Mouse (Mus musculus) adrenal gland, postnatal 10 days (tissue): Measurements from ENCODE around the gene Zfp612. TPM values are rescaled to one million over a fixed set of nuclear protein-coding genes. Genes with fewer than 3 reads are reported as not detected.
"Not testable (repeated sequence)": the region's sequence is repeated elsewhere in the genome, so short reads cannot be mapped to it uniquely, and the experiment has no call there.

Experiments
- DNase-seq: peaks from one replicate; pipeline ENCODE4 v3.0.0; 2021; ENCODE audit warnings: mixed read lengths
- long read RNA-seq, 2 experiments: library from polyadenylated mRNA; stranded (forward); transcript quantifications; one replicate each; pipeline ENCODE4 v2.0.0; 2021
- total RNA-seq, 2 experiments: library from RNA; stranded (reverse); gene quantifications; 2 replicates each; pipeline ENCODE4 v1.2.3; 2021

Gene Zfp612
- total RNA-seq, result 1 to 10 TPM; 6.4 to 6.7 TPM
- long read RNA-seq, experiment 1, full-length matches to known transcripts, result 6 of 11 reads
- long read RNA-seq, experiment 1, partial matches to known transcripts, result 0 of 11 reads
- long read RNA-seq, experiment 1, other reads (novel, unspliced or antisense), result 5 of 11 reads
- long read RNA-seq, experiment 2, partial matches to known transcripts, result 0 of 5 reads
- long read RNA-seq, experiment 2, other reads (novel, unspliced or antisense), result 1 of 5 reads

GRCm38 (mm10) chr8:110079282-110080221 is at the start of gene Zfp612:
TSS of gene Zfp612 (plus strand) at chr8:110079746.
- DNase-seq, result peak; percentile 83

GRCm38 (mm10) chr8:110033771-110034170 is 45.8 kb upstream of the Zfp612 start:
- not testable (repeated sequence) for DNase-seq

- no peak for DNase-seq
Measured at GRCm38 (mm10) chr8:110034331-110034730, 45.2 kb upstream of the Zfp612 start.

GRCm38 (mm10) chr8:110036156-110036555 is 43.4 kb upstream of the Zfp612 start:
- DNase-seq, result peak; percentile 28

GRCm38 (mm10) chr8:110039216-110039615 is 40.3 kb upstream of the Zfp612 start:
- DNase-seq, result no peak

- DNase-seq, result no peak
Measured at GRCm38 (mm10) chr8:110039659-110040058, 39.9 kb upstream of the Zfp612 start, which contains the start of gene Chst4. TSS of gene Chst4 (minus strand) at chr8:110039740.

- no peak for DNase-seq
Measured at GRCm38 (mm10) chr8:110040509-110040908, 39.0 kb upstream of the Zfp612 start.

GRCm38 (mm10) chr8:110051208-110051607 is 28.3 kb upstream of the Zfp612 start:
- DNase-seq, result no peak

GRCm38 (mm10) chr8:110058207-110058606 is 21.3 kb upstream of the Zfp612 start:
- no peak for DNase-seq

GRCm38 (mm10) chr8:110064161-110064560 is 15.4 kb upstream of the Zfp612 start:
- DNase-seq, result no peak

- DNase-seq, result no peak
Measured at GRCm38 (mm10) chr8:110064606-110065365, 14.8 kb upstream of the Zfp612 start.

- no peak for DNase-seq
Measured at GRCm38 (mm10) chr8:110065676-110066075, 13.9 kb upstream of the Zfp612 start.

GRCm38 (mm10) chr8:110069706-110070105 is 9.8 kb upstream of the Zfp612 start:
- DNase-seq, result no peak

- DNase-seq, result peak; percentile 78
Measured at GRCm38 (mm10) chr8:110071600-110071999, 7.9 kb upstream of the Zfp612 start.

- no peak for DNase-seq
Measured at GRCm38 (mm10) chr8:110074496-110074895, 5.0 kb upstream of the Zfp612 start.

GRCm38 (mm10) chr8:110082416-110083105 is 3.0 kb downstream of the Zfp612 start:
- no peak for DNase-seq

GRCm38 (mm10) chr8:110091869-110092268 is 12.3 kb downstream of the Zfp612 start:
- DNase-seq, result peak; percentile 30

- no peak for DNase-seq
Measured at GRCm38 (mm10) chr8:110100907-110101306, 21.4 kb downstream of the Zfp612 start, which contains the start of gene Gm21964. TSS of gene Gm21964 (plus strand) at chr8:110101207.

- DNase-seq, result no peak
Measured at GRCm38 (mm10) chr8:110101676-110102075, 22.1 kb downstream of the Zfp612 start.

GRCm38 (mm10) chr8:110102653-110103052 is 23.1 kb downstream of the Zfp612 start, which contains the start of gene Gm17720:
TSS of gene Gm17720 (minus strand) at chr8:110102753.
- DNase-seq, result no peak

- DNase-seq, result peak; percentile 47
Measured at GRCm38 (mm10) chr8:110119715-110120114, 40.2 kb downstream of the Zfp612 start.

GRCm38 (mm10) chr8:110130537-110130936 is 51.0 kb downstream of the Zfp612 start:
- peak; percentile 87 for DNase-seq
